Mouse (Mus musculus) hindbrain, embryonic 11.5 days (tissue): Measurements from ENCODE around the gene Fam193a. TPM values are rescaled to one million over a fixed set of nuclear protein-coding genes. Genes with fewer than 3 reads are reported as not detected.

Experiments used
- ATAC-seq: fragments of 200-750 bp; cut with Nextera tagmentation; 2 replicates; pipeline ENCODE4 v1.8.0; 2017; ENCODE audit warnings: mild to moderate bottlenecking, moderate TSS enrichment, moderate library complexity; ENCODE audit not compliant: low FRiP score
- DNase-seq: peaks from one replicate; pipeline ENCODE4 v3.0.0-alpha.2; 2015; ENCODE audit warnings: low spot score
- H3K27ac ChIP-seq: fragments of 300-500 bp; sonication (generic); 2 replicates; pipeline ENCODE4 v1.5.1; 2014; ENCODE audit warnings: mild to moderate bottlenecking, low read depth, low read length
- H3K27me3 ChIP-seq: fragments of 300-500 bp; sonication (generic); 2 replicates; pipeline ENCODE4 v1.6.1; 2014; ENCODE audit warnings: mild to moderate bottlenecking, low read length, moderate library complexity, mixed read lengths; ENCODE audit not compliant: control insufficient read depth, insufficient read depth
- H3K36me3 ChIP-seq: fragments of 300-500 bp; sonication (generic); 2 replicates; pipeline ENCODE4 v1.6.1; 2014; ENCODE audit warnings: mild to moderate bottlenecking, low read length, moderate library complexity, mixed read lengths; ENCODE audit not compliant: control insufficient read depth, insufficient read depth
- H3K4me1 ChIP-seq: fragments of 300-500 bp; sonication (generic); replicated peaks from 2 replicates; pipeline ENCODE4 v1.6.1; 2014; ENCODE audit warnings: low read length, mixed read lengths; ENCODE audit not compliant: control insufficient read depth, insufficient read depth
- H3K4me2 ChIP-seq: fragments of 300-500 bp; sonication (generic); replicated peaks from 2 replicates; pipeline ENCODE4 v1.6.1; 2014; ENCODE audit warnings: mild to moderate bottlenecking, low read depth, low read length
- H3K4me3 ChIP-seq: fragments of 300-500 bp; sonication (generic); 2 replicates; pipeline ENCODE4 v1.5.1; 2014; ENCODE audit warnings: low read depth, low read length
- H3K9ac ChIP-seq: fragments of 300-500 bp; sonication (generic); 2 replicates; pipeline ENCODE4 v1.6.1; 2014; ENCODE audit warnings: low read depth, low read length
- H3K9me3 ChIP-seq: fragments of 300-500 bp; sonication (generic); 2 replicates; pipeline ENCODE4 v1.6.1; 2016; ENCODE audit warnings: low read length; ENCODE audit not compliant: control insufficient read depth
- WGBS: fragments of 180-500 bp; shearing (Covaris S2); extraction: QIAGEN DNeasy Blood & Tissue Kit; methylation state at CpG from one replicate; pipeline ENCODE4 v1.1.7; 2014; 5-methylcytosine and 5-hydroxymethylcytosine counted together
- polyA plus RNA-seq: library from polyadenylated mRNA; unstranded; fragments of >200 nt; fragmentation: Nextera tagmentation; extraction: Ambion mirVana; gene quantifications from 2 replicates; pipeline ENCODE4 v1.2.1, GENCODE M21; 2014

The Fam193a gene
- polyA plus RNA-seq, 1 experiment from 2014 or later: 21.5 TPM

GRCm38 (mm10) chr5:34336097-34336774 lies 33.5 kb upstream of the Fam193a start, which contains the start of gene Rnf4:
Gene Rnf4 (plus strand): TSS chr5:34336289.
- Histone ChIP-seq H3K4me2 (peak within 1 kb of the TSS; percentile 93), H3K36me3 (no peaks in the 10 kb centered on the region), H3K4me3 (peak within 1 kb of the TSS; percentile 100), H3K9ac (peak within 1 kb of the TSS; percentile 98), H3K27me3 (no peaks in the 10 kb centered on the region), H3K27ac (peak within 1 kb of the TSS; percentile 93), H3K4me1 (no peaks in the 10 kb centered on the region), H3K9me3 (no peaks in the 10 kb centered on the region)
- DNase-seq (peak; percentile 98), ATAC-seq (peak; percentile 97)
- WGBS: under 1% methylated on average over 62 of the region's 67 CpGs

GRCm38 (mm10) chr5:34336775-34337450 lies 32.8 kb upstream of the Fam193a start:
- Histone ChIP-seq H3K4me2 (peak overlapping the region; percentile 91), H3K4me3 (peak overlapping the region; percentile 100), H3K27me3 (no peaks in the 10 kb centered on the region), H3K36me3 (no peaks in the 10 kb centered on the region), H3K9me3 (no peaks in the 10 kb centered on the region), H3K4me1 (no peaks in the 10 kb centered on the region), H3K27ac (peak overlapping the region; percentile 93), H3K9ac (peak overlapping the region; percentile 98)
- ATAC-seq: peak; percentile 55
- WGBS: under 1% methylated on average over 42 of the region's 42 CpGs
- peak; percentile 80 for DNase-seq

GRCm38 (mm10) chr5:34340246-34340645 lies 29.5 kb upstream of the Fam193a start:
- DNase-seq (no peak), ATAC-seq (no peak)
- no peaks in the 10 kb centered on the region for H3K36me3 ChIP-seq
- H3K9ac ChIP-seq: no peak overlapping the region
- no peak overlapping the region for H3K4me3 ChIP-seq
- H3K4me2 ChIP-seq: no peak overlapping the region
- WGBS: 87% methylated on average over 6 of the region's 6 CpGs
- H3K27me3 ChIP-seq: no peaks in the 10 kb centered on the region
- no peaks in the 10 kb centered on the region for H3K4me1 ChIP-seq
- no peak overlapping the region for H3K27ac ChIP-seq
- no peaks in the 10 kb centered on the region for H3K9me3 ChIP-seq

- no peaks in the 10 kb centered on the region for H3K9me3 ChIP-seq
- no peaks in the 10 kb centered on the region for H3K27me3 ChIP-seq
- no peak overlapping the region for H3K4me2 ChIP-seq
- H3K27ac ChIP-seq: no peak overlapping the region
- 96% methylated on average over 3 of the region's 3 CpGs for WGBS
- no peak overlapping the region for H3K4me3 ChIP-seq
- H3K36me3 ChIP-seq: peaks cover 15% of the 10 kb centered on the region
- no peak overlapping the region for H3K9ac ChIP-seq
- H3K4me1 ChIP-seq: no peaks in the 10 kb centered on the region
- ATAC-seq (no peak), DNase-seq (no peak)
Observed at GRCm38 (mm10) chr5:34352084-34352631, 17.6 kb upstream of the Fam193a start.

GRCm38 (mm10) chr5:34360261-34360660 lies 9.5 kb upstream of the Fam193a start:
- Histone ChIP-seq H3K4me3 (no peak overlapping the region), H3K27me3 (no peaks in the 10 kb centered on the region), H3K36me3 (no peaks in the 10 kb centered on the region), H3K4me1 (no peaks in the 10 kb centered on the region), H3K9me3 (no peaks in the 10 kb centered on the region), H3K4me2 (no peak overlapping the region), H3K9ac (no peak overlapping the region), H3K27ac (no peak overlapping the region)
- 93% methylated on average over 3 of the region's 3 CpGs for WGBS
- ATAC-seq (no peak), DNase-seq (no peak)

GRCm38 (mm10) chr5:34363115-34363514 lies 6.6 kb upstream of the Fam193a start:
- ATAC-seq (no peak), DNase-seq (no peak)
- H3K9ac ChIP-seq: no peak overlapping the region
- no peaks in the 10 kb centered on the region for H3K27me3 ChIP-seq
- no peaks in the 10 kb centered on the region for H3K4me1 ChIP-seq
- H3K36me3 ChIP-seq: no peaks in the 10 kb centered on the region
- no peaks in the 10 kb centered on the region for H3K9me3 ChIP-seq
- no peak overlapping the region for H3K27ac ChIP-seq
- H3K4me3 ChIP-seq: no peak overlapping the region
- H3K4me2 ChIP-seq: no peak overlapping the region

- Histone ChIP-seq H3K4me1 (no peaks in the 10 kb centered on the region), H3K36me3 (no peaks in the 10 kb centered on the region), H3K9ac (peak overlapping the region; percentile 67), H3K4me2 (peak overlapping the region; percentile 45), H3K27ac (peak overlapping the region; percentile 64), H3K9me3 (no peaks in the 10 kb centered on the region), H3K27me3 (no peaks in the 10 kb centered on the region), H3K4me3 (peak overlapping the region; percentile 93)
- DNase-seq: no peak
- 74% methylated on average over 7 of the region's 7 CpGs for WGBS
- ATAC-seq: no peak
Observed at GRCm38 (mm10) chr5:34368551-34369290, 1.0 kb upstream of the Fam193a start.

- Histone ChIP-seq H3K9me3 (no peaks in the 10 kb centered on the region), H3K4me2 (peak overlapping the region; percentile 72), H3K27ac (peak overlapping the region; percentile 78), H3K27me3 (no peaks in the 10 kb centered on the region), H3K4me3 (peak overlapping the region; percentile 93), H3K4me1 (no peaks in the 10 kb centered on the region), H3K36me3 (no peaks in the 10 kb centered on the region), H3K9ac (peak overlapping the region; percentile 92)
- ATAC-seq: no peak
- WGBS: under 1% methylated on average over 42 of the region's 114 CpGs
- peak; percentile 57 for DNase-seq
Observed at GRCm38 (mm10) chr5:34370022-34370823, 490 bp downstream of the Fam193a start.
